Mouse (Mus musculus) liver, embryonic 15.5 days (tissue): ENCODE data around the gene Arl15. TPM values are rescaled to one million over a fixed set of nuclear protein-coding genes. Genes with fewer than 3 reads are reported as not detected.

Experiments
- ATAC-seq: fragments of 200-750 bp; cut with Nextera tagmentation; 2 replicates; pipeline ENCODE4 v1.8.0; 2017; ENCODE audit warnings: moderate number of reproducible peaks, mild to moderate bottlenecking, moderate library complexity; ENCODE audit not compliant: insufficient read depth
- H3K27ac ChIP-seq: fragments of 300-500 bp; sonication (generic); replicated peaks from 2 replicates; pipeline ENCODE4 v1.5.1; 2015; ENCODE audit warnings: mild to moderate bottlenecking, inconsistent platforms
- H3K27me3 ChIP-seq: fragments of 300-500 bp; sonication (generic); 2 replicates; pipeline ENCODE4 v1.6.1; 2015; ENCODE audit warnings: mild to moderate bottlenecking, inconsistent platforms
- H3K36me3 ChIP-seq: fragments of 300-500 bp; sonication (generic); replicated peaks from 2 replicates; pipeline ENCODE4 v1.6.1; 2015; ENCODE audit warnings: moderate library complexity, mild to moderate bottlenecking, inconsistent platforms
- H3K4me1 ChIP-seq: fragments of 300-500 bp; sonication (generic); replicated peaks from 2 replicates; pipeline ENCODE4 v1.6.1; 2015; ENCODE audit warnings: inconsistent platforms
- H3K4me2 ChIP-seq: fragments of 300-500 bp; sonication (generic); 2 replicates; pipeline ENCODE4 v1.6.1; 2015; ENCODE audit warnings: moderate library complexity, mild to moderate bottlenecking, inconsistent platforms
- H3K4me3 ChIP-seq: fragments of 300-500 bp; sonication (generic); replicated peaks from 2 replicates; pipeline ENCODE4 v1.5.1; 2015; ENCODE audit warnings: mild to moderate bottlenecking, inconsistent platforms
- H3K9ac ChIP-seq: fragments of 300-500 bp; sonication (generic); 2 replicates; pipeline ENCODE4 v1.6.1; 2015; ENCODE audit warnings: moderate library complexity, mild to moderate bottlenecking, inconsistent platforms
- H3K9me3 ChIP-seq: fragments of 300-500 bp; sonication (generic); replicated peaks from 2 replicates; pipeline ENCODE4 v1.6.1; 2016; ENCODE audit warnings: inconsistent platforms
- WGBS: fragments of 180-500 bp; shearing (Covaris S2); methylation state at CpG from one replicate; pipeline ENCODE4 v1.1.7; 2015; ENCODE audit warnings: mixed read lengths; ENCODE audit not compliant: insufficient replicate concordance; 5-methylcytosine and 5-hydroxymethylcytosine counted together
- polyA plus RNA-seq: library from polyadenylated mRNA; unstranded; fragments of >200 nt; fragmentation: Nextera tagmentation; extraction: Ambion mirVana; gene quantifications from 2 replicates; pipeline ENCODE4 v1.2.1, GENCODE M21; 2015

Gene Arl15
- polyA plus RNA-seq, 1 experiment from 2014 or later: 2.4 TPM

DNA sequence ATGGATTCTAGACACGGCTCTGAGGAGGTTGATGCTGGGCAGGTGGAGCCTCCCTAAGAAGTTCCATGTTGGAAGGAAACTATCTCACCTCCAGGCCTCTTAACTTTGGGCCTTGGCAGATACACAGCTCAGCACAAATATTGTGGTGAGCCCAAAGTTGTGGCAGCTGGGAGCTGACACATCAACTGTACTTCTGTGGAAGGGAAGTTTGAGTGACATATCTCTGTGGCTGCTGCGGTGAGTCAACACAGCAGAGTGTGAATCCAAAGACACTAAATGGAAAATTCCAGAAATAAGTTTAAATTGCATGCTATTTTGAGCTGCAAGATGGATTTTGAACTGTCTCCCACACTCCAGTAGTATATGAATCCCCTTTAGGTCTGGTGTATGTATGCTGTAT lies 34.8 kb downstream of the Arl15 start:
- Histone ChIP-seq H3K27ac (no peak overlapping the region), H3K9ac (no peak overlapping the region), H3K4me2 (no peak overlapping the region), H3K9me3 (no peaks in the 10 kb centered on the region), H3K27me3 (no peaks in the 10 kb centered on the region), H3K4me1 (peaks cover 13% of the 10 kb centered on the region), H3K4me3 (no peak overlapping the region), H3K36me3 (no peaks in the 10 kb centered on the region)
- WGBS: 26% methylated on average over 2 of the region's 2 CpGs
- peak; percentile 18; the same call in 1 of the 2 replicates for ATAC-seq

GRCm38 (mm10) chr13:113830805-113831204 lies 36.5 kb downstream of the Arl15 start:
- 61% methylated on average over 3 of the region's 3 CpGs for WGBS
- H3K4me3 ChIP-seq: no peak overlapping the region
- H3K9ac ChIP-seq: no peak overlapping the region
- no peaks in the 10 kb centered on the region for H3K9me3 ChIP-seq
- H3K27me3 ChIP-seq: no peaks in the 10 kb centered on the region
- no peak; the same call in 1 of the 2 replicates for ATAC-seq
- no peak overlapping the region for H3K4me2 ChIP-seq
- H3K36me3 ChIP-seq: no peaks in the 10 kb centered on the region
- peaks cover 13% of the 10 kb centered on the region for H3K4me1 ChIP-seq
- H3K27ac ChIP-seq: no peak overlapping the region

- ATAC-seq: no peak
- Histone ChIP-seq H3K9me3 (no peaks in the 10 kb centered on the region), H3K27me3 (no peaks in the 10 kb centered on the region), H3K9ac (no peak overlapping the region), H3K4me1 (peaks cover 13% of the 10 kb centered on the region), H3K27ac (no peak overlapping the region), H3K36me3 (no peaks in the 10 kb centered on the region), H3K4me3 (no peak overlapping the region), H3K4me2 (no peak overlapping the region)
- WGBS: 82% methylated on average over 6 of the region's 6 CpGs
Observed at GRCm38 (mm10) chr13:113832947-113833346, 38.6 kb downstream of the Arl15 start.

DNA sequence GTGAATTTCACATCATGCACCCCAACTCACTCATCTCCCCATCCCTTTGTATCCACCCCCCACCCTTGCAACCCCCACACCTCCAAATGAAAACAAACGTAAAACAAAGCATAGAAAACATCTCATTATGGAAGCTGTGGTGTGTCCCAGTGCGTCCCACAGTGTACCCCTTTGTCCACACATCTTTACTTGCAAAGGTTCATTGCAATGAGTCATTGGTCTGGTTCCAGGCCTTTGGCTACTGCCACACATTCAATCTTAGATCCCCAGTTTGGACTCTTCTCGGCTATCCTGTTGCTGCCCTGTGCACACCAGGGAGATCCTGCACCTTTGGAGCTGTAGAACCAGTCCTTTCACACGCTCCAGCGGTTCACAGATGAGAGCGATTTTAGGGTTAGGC lies 41.6 kb downstream of the Arl15 start:
- no peak for ATAC-seq
- Histone ChIP-seq H3K9ac (no peak overlapping the region), H3K4me2 (no peak overlapping the region), H3K27me3 (no peaks in the 10 kb centered on the region), H3K27ac (no peak overlapping the region), H3K9me3 (no peaks in the 10 kb centered on the region), H3K4me1 (peaks cover 7% of the 10 kb centered on the region), H3K36me3 (no peaks in the 10 kb centered on the region), H3K4me3 (no peak overlapping the region)
- 87% methylated on average over 6 of the region's 6 CpGs for WGBS

GRCm38 (mm10) chr13:113838601-113839576 lies 44.6 kb downstream of the Arl15 start:
- no peak overlapping the region for H3K4me2 ChIP-seq

GRCm38 (mm10) chr13:113840421-113840820 lies 46.1 kb downstream of the Arl15 start:
- no peak overlapping the region for H3K27ac ChIP-seq
- H3K4me2 ChIP-seq: no peak overlapping the region
- no peak overlapping the region for H3K9ac ChIP-seq
- H3K36me3 ChIP-seq: no peaks in the 10 kb centered on the region
- H3K9me3 ChIP-seq: no peaks in the 10 kb centered on the region
- H3K4me1 ChIP-seq: peaks cover 43% of the 10 kb centered on the region
- no peak overlapping the region for H3K4me3 ChIP-seq
- 68% methylated on average over 6 of the region's 6 CpGs for WGBS
- H3K27me3 ChIP-seq: no peaks in the 10 kb centered on the region
- ATAC-seq: no peak

More at GRCm38 (mm10) chr13:113838601-113839576, 44.6 kb downstream of the Arl15 start:
- H3K4me1 ChIP-seq: peaks cover 28% of the 10 kb centered on the region
- H3K9ac ChIP-seq: no peak overlapping the region
- WGBS: 81% methylated on average over 16 of the region's 16 CpGs
- no peak overlapping the region for H3K27ac ChIP-seq
- H3K4me3 ChIP-seq: no peak overlapping the region
- H3K9me3 ChIP-seq: no peaks in the 10 kb centered on the region
- no peak for ATAC-seq
- H3K27me3 ChIP-seq: no peaks in the 10 kb centered on the region
- H3K36me3 ChIP-seq: no peaks in the 10 kb centered on the region

DNA sequence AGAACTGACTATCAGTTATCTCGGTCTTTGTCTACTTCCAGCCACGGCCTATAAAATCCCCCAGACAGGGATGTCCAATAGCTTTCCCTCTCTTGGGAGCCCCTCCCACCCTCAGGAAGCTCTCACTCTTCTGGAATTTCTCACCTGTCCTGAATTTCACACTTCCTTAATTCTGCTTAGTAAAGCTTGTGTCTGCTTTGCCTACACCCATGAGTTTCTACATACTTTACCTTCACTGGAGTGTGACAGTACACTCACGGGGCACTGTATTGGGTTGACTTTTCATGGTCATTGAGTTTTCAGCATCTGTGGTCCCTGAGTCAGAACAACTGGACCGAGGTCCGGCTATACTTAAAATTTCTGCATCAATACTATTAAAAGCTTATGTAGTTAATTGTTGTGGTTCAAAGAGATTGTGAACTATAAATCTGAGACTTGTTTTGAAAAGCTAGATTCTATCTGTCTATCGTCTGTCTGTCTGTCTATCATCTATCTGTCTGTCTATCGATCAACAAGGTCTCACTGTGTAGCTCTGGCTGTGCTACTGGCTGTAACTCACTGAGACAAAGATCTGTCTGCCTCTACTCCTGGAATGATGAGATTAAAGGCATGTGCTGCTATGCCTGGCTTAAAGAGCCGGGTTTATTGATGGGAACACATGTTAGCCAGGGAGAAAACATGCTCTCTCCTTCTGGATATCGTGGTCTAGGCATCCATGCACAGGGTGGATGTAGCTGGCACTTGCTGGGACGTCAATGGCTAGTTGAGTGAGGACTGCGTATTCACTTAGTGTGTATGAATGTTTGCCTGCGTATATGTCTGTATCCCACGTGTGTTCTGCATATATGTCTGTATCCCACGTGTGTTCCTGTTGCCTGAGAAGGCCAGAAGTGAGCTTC lies 48.4 kb downstream of the Arl15 start:
- no peaks in the 10 kb centered on the region for H3K36me3 ChIP-seq
- peak overlapping the region; percentile 86 for H3K27ac ChIP-seq
- peak overlapping the region; percentile 27; the same call in 1 of the 2 replicates for H3K9ac ChIP-seq
- no peak overlapping the region for H3K4me3 ChIP-seq
- peak; percentile 77 for ATAC-seq
- peak overlapping the region; percentile 54 for H3K4me2 ChIP-seq
- H3K27me3 ChIP-seq: no peaks in the 10 kb centered on the region
- no peaks in the 10 kb centered on the region for H3K9me3 ChIP-seq
- 59% methylated on average over 14 of the region's 14 CpGs for WGBS
- H3K4me1 ChIP-seq: peaks cover 55% of the 10 kb centered on the region

- Histone ChIP-seq H3K27ac (peak overlapping the region; percentile 86), H3K4me2 (peak overlapping the region; percentile 54), H3K4me1 (peaks cover 58% of the 10 kb centered on the region), H3K9ac (peak overlapping the region; percentile 27; the same call in 1 of the 2 replicates), H3K9me3 (no peaks in the 10 kb centered on the region), H3K27me3 (no peaks in the 10 kb centered on the region), H3K4me3 (no peak overlapping the region), H3K36me3 (no peaks in the 10 kb centered on the region)
- WGBS: 12% methylated on average over 3 of the region's 3 CpGs
- peak; percentile 98 for ATAC-seq
Observed at GRCm38 (mm10) chr13:113843310-113843649, 49.0 kb downstream of the Arl15 start.

- Histone ChIP-seq H3K4me1 (peaks cover 62% of the 10 kb centered on the region), H3K9me3 (no peaks in the 10 kb centered on the region), H3K36me3 (no peaks in the 10 kb centered on the region), H3K4me2 (peak overlapping the region; percentile 54), H3K9ac (no peak overlapping the region), H3K4me3 (no peak overlapping the region), H3K27me3 (no peaks in the 10 kb centered on the region), H3K27ac (peak overlapping the region; percentile 86)
- 83% methylated on average over 8 of the region's 8 CpGs for WGBS
- ATAC-seq: no peak
Observed at GRCm38 (mm10) chr13:113843901-113844300, 49.6 kb downstream of the Arl15 start.

- no peak for ATAC-seq
- H3K36me3 ChIP-seq: no peaks in the 10 kb centered on the region
- peaks cover 70% of the 10 kb centered on the region for H3K4me1 ChIP-seq
- H3K4me2 ChIP-seq: no peak overlapping the region
- WGBS: 83% methylated on average over 4 of the region's 4 CpGs
- H3K27ac ChIP-seq: peak overlapping the region; percentile 86; the same call in 1 of the 2 replicates
- H3K9me3 ChIP-seq: no peaks in the 10 kb centered on the region
- no peak overlapping the region for H3K4me3 ChIP-seq
- no peaks in the 10 kb centered on the region for H3K27me3 ChIP-seq
- H3K9ac ChIP-seq: no peak overlapping the region
Observed at GRCm38 (mm10) chr13:113844717-113845116, 50.4 kb downstream of the Arl15 start.

DNA sequence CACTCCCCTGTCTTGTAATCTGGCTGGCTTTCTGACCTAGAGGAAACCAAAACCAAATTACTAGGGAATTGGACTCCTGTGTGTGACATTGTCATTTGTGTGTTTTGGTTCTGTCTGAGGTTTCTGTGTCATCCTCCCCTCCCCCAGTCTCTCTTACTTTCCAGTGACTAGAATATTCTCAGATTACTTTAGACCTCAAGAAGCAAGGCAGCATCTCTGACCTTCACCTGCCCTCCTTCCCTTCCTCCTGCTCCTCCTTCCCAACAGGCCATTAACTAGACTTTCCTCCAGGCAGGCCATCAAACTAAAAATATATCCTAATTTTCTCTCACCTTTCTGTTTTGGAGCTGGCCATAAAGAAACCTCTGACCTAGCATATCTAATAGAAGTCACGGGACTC lies 50.9 kb downstream of the Arl15 start:
- no peaks in the 10 kb centered on the region for H3K9me3 ChIP-seq
- no peaks in the 10 kb centered on the region for H3K36me3 ChIP-seq
- no peak overlapping the region for H3K4me2 ChIP-seq
- peaks cover 75% of the 10 kb centered on the region for H3K4me1 ChIP-seq
- 62% methylated on average over 1 of the region's 1 CpGs for WGBS
- peak overlapping the region; percentile 86; the same call in 1 of the 2 replicates for H3K27ac ChIP-seq
- H3K9ac ChIP-seq: no peak overlapping the region
- ATAC-seq: no peak
- no peak overlapping the region for H3K4me3 ChIP-seq
- H3K27me3 ChIP-seq: no peaks in the 10 kb centered on the region
